Mouse (Mus musculus): Measurements from ENCODE around the gene Tax1bp1. TPM values are rescaled to one million over a fixed set of nuclear protein-coding genes. Genes with fewer than 3 reads are reported as not detected.
A peak's percentile ranks its signal among the peaks of the same experiment; 100 is the strongest.

Tax1bp1 gene
- polyA plus RNA-seq, 1 experiment from 2014 or later: 168 TPM

GRCm38 (mm10) chr6:52697964-52698535 lies 15.5 kb upstream of the Tax1bp1 start:
- no peak overlapping the region for H3K9ac ChIP-seq (ENCODE audit: low read length)
- DNase-seq (ENCODE audit: low spot score) (no peak), ATAC-seq (no peak)
- H3K27ac ChIP-seq (ENCODE audit: low read depth, low read length): no peak overlapping the region
- H3K27me3 ChIP-seq (replicated peaks; ENCODE audit: control insufficient read depth, insufficient read depth, low read length): no peaks in the 10 kb centered on the region
- no peak overlapping the region for H3K4me2 ChIP-seq (ENCODE audit: low read length)
- H3K36me3 ChIP-seq (ENCODE audit: control insufficient read depth, insufficient read depth, low read length): no peaks in the 10 kb centered on the region
- H3K4me1 ChIP-seq (ENCODE audit: control insufficient read depth, insufficient read depth, low read length): no peaks in the 10 kb centered on the region
- H3K4me3 ChIP-seq (ENCODE audit: low read depth, low read length): no peak overlapping the region
- no peaks in the 10 kb centered on the region for H3K9me3 ChIP-seq (replicated peaks; ENCODE audit: control insufficient read depth, low read length)
- 74% methylated on average over 4 of the region's 4 CpGs for WGBS

GRCm38 (mm10) chr6:52699050-52699449 lies 14.5 kb upstream of the Tax1bp1 start:
- ATAC-seq (no peak), DNase-seq (ENCODE audit: low spot score) (no peak)
- Histone ChIP-seq H3K4me2 (ENCODE audit: low read length) (no peak overlapping the region), H3K4me3 (ENCODE audit: low read depth, low read length) (no peak overlapping the region), H3K27ac (ENCODE audit: low read depth, low read length) (no peak overlapping the region), H3K9ac (ENCODE audit: low read length) (no peak overlapping the region), H3K9me3 (replicated peaks; ENCODE audit: control insufficient read depth, low read length) (no peaks in the 10 kb centered on the region), H3K27me3 (replicated peaks; ENCODE audit: control insufficient read depth, insufficient read depth, low read length) (no peaks in the 10 kb centered on the region), H3K4me1 (ENCODE audit: control insufficient read depth, insufficient read depth, low read length) (no peaks in the 10 kb centered on the region), H3K36me3 (ENCODE audit: control insufficient read depth, insufficient read depth, low read length) (no peaks in the 10 kb centered on the region)
- WGBS: 100% methylated on average over 1 of the region's 1 CpGs

- Histone ChIP-seq H3K4me3 (ENCODE audit: low read depth, low read length) (no peak overlapping the region), H3K4me2 (ENCODE audit: low read length) (no peak overlapping the region), H3K36me3 (ENCODE audit: control insufficient read depth, insufficient read depth, low read length) (no peaks in the 10 kb centered on the region), H3K9me3 (replicated peaks; ENCODE audit: control insufficient read depth, low read length) (no peaks in the 10 kb centered on the region), H3K9ac (ENCODE audit: low read length) (no peak overlapping the region), H3K27ac (ENCODE audit: low read depth, low read length) (no peak overlapping the region), H3K27me3 (replicated peaks; ENCODE audit: control insufficient read depth, insufficient read depth, low read length) (no peaks in the 10 kb centered on the region), H3K4me1 (ENCODE audit: control insufficient read depth, insufficient read depth, low read length) (no peaks in the 10 kb centered on the region)
- DNase-seq (ENCODE audit: low spot score): no peak
- 87% methylated on average over 4 of the region's 4 CpGs for WGBS
- no peak for ATAC-seq
Observed at GRCm38 (mm10) chr6:52699899-52700298, 13.6 kb upstream of the Tax1bp1 start.

- Histone ChIP-seq H3K9me3 (replicated peaks; ENCODE audit: control insufficient read depth, low read length) (no peaks in the 10 kb centered on the region), H3K4me1 (ENCODE audit: control insufficient read depth, insufficient read depth, low read length) (no peaks in the 10 kb centered on the region), H3K27me3 (replicated peaks; ENCODE audit: control insufficient read depth, insufficient read depth, low read length) (no peaks in the 10 kb centered on the region), H3K9ac (ENCODE audit: low read length) (no peak overlapping the region), H3K27ac (ENCODE audit: low read depth, low read length) (no peak overlapping the region), H3K4me3 (ENCODE audit: low read depth, low read length) (no peak overlapping the region), H3K4me2 (ENCODE audit: low read length) (no peak overlapping the region), H3K36me3 (ENCODE audit: control insufficient read depth, insufficient read depth, low read length) (no peaks in the 10 kb centered on the region)
- ATAC-seq (no peak), DNase-seq (ENCODE audit: low spot score) (no peak)
- 89% methylated on average over 2 of the region's 2 CpGs for WGBS
Observed at GRCm38 (mm10) chr6:52703263-52703662, 10.3 kb upstream of the Tax1bp1 start.

- Histone ChIP-seq H3K9me3 (replicated peaks; ENCODE audit: control insufficient read depth, low read length) (no peaks in the 10 kb centered on the region), H3K4me1 (ENCODE audit: control insufficient read depth, insufficient read depth, low read length) (no peaks in the 10 kb centered on the region), H3K9ac (ENCODE audit: low read length) (no peak overlapping the region), H3K4me2 (ENCODE audit: low read length) (no peak overlapping the region), H3K27ac (ENCODE audit: low read depth, low read length) (no peak overlapping the region), H3K36me3 (ENCODE audit: control insufficient read depth, insufficient read depth, low read length) (no peaks in the 10 kb centered on the region), H3K4me3 (ENCODE audit: low read depth, low read length) (no peak overlapping the region), H3K27me3 (replicated peaks; ENCODE audit: control insufficient read depth, insufficient read depth, low read length) (no peaks in the 10 kb centered on the region)
- DNase-seq (ENCODE audit: low spot score) (no peak), ATAC-seq (no peak)
Observed at GRCm38 (mm10) chr6:52705280-52705679, 8.2 kb upstream of the Tax1bp1 start.

GRCm38 (mm10) chr6:52707815-52708214 lies 5.7 kb upstream of the Tax1bp1 start:
- no peak overlapping the region for H3K9ac ChIP-seq (ENCODE audit: low read length)
- no peaks in the 10 kb centered on the region for H3K4me1 ChIP-seq (ENCODE audit: control insufficient read depth, insufficient read depth, low read length)
- no peaks in the 10 kb centered on the region for H3K9me3 ChIP-seq (replicated peaks; ENCODE audit: control insufficient read depth, low read length)
- H3K4me2 ChIP-seq (ENCODE audit: low read length): no peak overlapping the region
- H3K27ac ChIP-seq (ENCODE audit: low read depth, low read length): no peak overlapping the region
- H3K4me3 ChIP-seq (ENCODE audit: low read depth, low read length): no peak overlapping the region
- H3K36me3 ChIP-seq (ENCODE audit: control insufficient read depth, insufficient read depth, low read length): no peaks in the 10 kb centered on the region
- DNase-seq (ENCODE audit: low spot score) (no peak), ATAC-seq (no peak)
- no peaks in the 10 kb centered on the region for H3K27me3 ChIP-seq (replicated peaks; ENCODE audit: control insufficient read depth, insufficient read depth, low read length)
- WGBS: 92% methylated on average over 5 of the region's 5 CpGs

- H3K36me3 ChIP-seq (ENCODE audit: control insufficient read depth, insufficient read depth, low read length): no peaks in the 10 kb centered on the region
- no peak overlapping the region for H3K4me2 ChIP-seq (ENCODE audit: low read length)
- H3K27ac ChIP-seq (ENCODE audit: low read depth, low read length): no peak overlapping the region
- no peak for DNase-seq (ENCODE audit: low spot score)
- H3K27me3 ChIP-seq (replicated peaks; ENCODE audit: control insufficient read depth, insufficient read depth, low read length): no peaks in the 10 kb centered on the region
- no peak for ATAC-seq
- no peak overlapping the region for H3K9ac ChIP-seq (ENCODE audit: low read length)
- H3K9me3 ChIP-seq (replicated peaks; ENCODE audit: control insufficient read depth, low read length): no peaks in the 10 kb centered on the region
- H3K4me3 ChIP-seq (ENCODE audit: low read depth, low read length): no peak overlapping the region
- peaks cover 4% of the 10 kb centered on the region for H3K4me1 ChIP-seq (ENCODE audit: control insufficient read depth, insufficient read depth, low read length)
- 87% methylated on average over 2 of the region's 2 CpGs for WGBS
Observed at GRCm38 (mm10) chr6:52712563-52712962, 966 bp upstream of the Tax1bp1 start.

- Histone ChIP-seq H3K9me3 (replicated peaks; ENCODE audit: control insufficient read depth, low read length) (no peaks in the 10 kb centered on the region), H3K4me2 (ENCODE audit: low read length) (peak overlapping the region; percentile 57), H3K4me3 (ENCODE audit: low read depth, low read length) (peak overlapping the region; percentile 99), H3K36me3 (ENCODE audit: control insufficient read depth, insufficient read depth, low read length) (no peaks in the 10 kb centered on the region), H3K27me3 (replicated peaks; ENCODE audit: control insufficient read depth, insufficient read depth, low read length) (no peaks in the 10 kb centered on the region), H3K9ac (ENCODE audit: low read length) (peak overlapping the region; percentile 94), H3K27ac (ENCODE audit: low read depth, low read length) (peak overlapping the region; percentile 88), H3K4me1 (ENCODE audit: control insufficient read depth, insufficient read depth, low read length) (peaks cover 4% of the 10 kb centered on the region)
- peak; percentile 62 for DNase-seq (ENCODE audit: low spot score)
- WGBS: under 1% methylated on average over 50 of the region's 52 CpGs
- ATAC-seq: peak; percentile 75
Observed at GRCm38 (mm10) chr6:52713897-52714509, 474 bp downstream of the Tax1bp1 start.

- H3K36me3 ChIP-seq (ENCODE audit: control insufficient read depth, insufficient read depth, low read length): no peaks in the 10 kb centered on the region; the same call in 1 of the 2 replicates
- no peak overlapping the region for H3K4me3 ChIP-seq (ENCODE audit: low read depth, low read length)
- no peak for DNase-seq (ENCODE audit: low spot score)
- WGBS: 88% methylated on average over 5 of the region's 5 CpGs
- H3K4me2 ChIP-seq (ENCODE audit: low read length): no peak overlapping the region
- no peaks in the 10 kb centered on the region for H3K9me3 ChIP-seq (replicated peaks; ENCODE audit: control insufficient read depth, low read length)
- H3K9ac ChIP-seq (ENCODE audit: low read length): no peak overlapping the region
- H3K27me3 ChIP-seq (replicated peaks; ENCODE audit: control insufficient read depth, insufficient read depth, low read length): no peaks in the 10 kb centered on the region
- H3K4me1 ChIP-seq (ENCODE audit: control insufficient read depth, insufficient read depth, low read length): peaks cover 4% of the 10 kb centered on the region
- no peak overlapping the region for H3K27ac ChIP-seq (ENCODE audit: low read depth, low read length)
- no peak for ATAC-seq
Observed at GRCm38 (mm10) chr6:52717493-52718192, 4.1 kb downstream of the Tax1bp1 start.

All from forebrain, embryonic 14.5 days (tissue).